18 mouse cellular contexts compared by ENCODE assay signal in the genomic region with DNA sequence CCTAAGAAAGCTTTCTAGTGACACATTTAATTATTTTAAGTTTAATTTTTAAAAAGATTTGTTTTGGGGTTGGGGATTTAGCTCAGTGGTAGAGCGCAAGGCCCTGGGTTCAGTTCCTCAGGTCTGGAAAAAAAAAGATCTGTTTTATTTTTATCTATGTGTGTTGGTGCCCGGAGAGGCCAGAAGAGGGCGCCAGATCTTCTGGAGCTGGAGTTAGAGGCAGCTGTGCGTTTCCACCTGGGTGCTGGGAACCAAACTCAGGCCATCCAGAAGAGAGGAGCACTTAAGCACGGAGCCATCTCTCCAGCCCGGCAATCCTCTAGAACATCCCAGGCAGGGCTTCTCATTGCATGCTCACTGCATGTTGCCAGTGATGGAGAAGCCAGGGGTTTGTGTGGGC. TPM values are rescaled to one million over a fixed set of nuclear protein-coding genes. Genes with fewer than 3 reads are reported as not detected.
DNase-seq lines count a peak whose midpoint lies in the region; ATAC-seq and TF ChIP-seq lines count a peak whose summit lies in the region.
"Had no signal": no experiment of that assay in that cellular context is flagged by ENCODE, and none has a peak within 500 bp of the region (broad histone marks: within the 10 kb centered on the region; RNA-seq: fewer than 3 reads in every experiment).

No protein-coding gene starts in this region.

- ATAC-seq in cerebellum, adult (ENCODE audit: insufficient number of reproducible peaks, low FRiP score, low TSS enrichment) = no peak
- no peak for ATAC-seq in liver, embryonic 11.5 days (replicated peaks; ENCODE audit: low FRiP score)
- ATAC-seq in inflammation-experienced regulatory T-cells, adult 6 months = no peak
- ATAC-seq: activated CD4-positive, CD25-positive, alpha-beta regulatory T cell, adult 4 months; hindbrain, embryonic 16.5 days had no signal

- H3K4me1 ChIP-seq in cerebellum, adult 2 months (ENCODE audit: control insufficient read depth, insufficient read depth, low read length) = no peaks in the 10 kb centered on the region
- peaks cover 5% of the 10 kb centered on the region; the same call in 1 of the 2 replicates for H3K4me1 ChIP-seq in liver, adult 2 months (ENCODE audit: control insufficient read depth, insufficient read depth, low read length)
- peaks cover under 1% of the 10 kb centered on the region; the same call in 1 of the 2 replicates for H3K4me1 ChIP-seq in liver, embryonic 11.5 days (replicated peaks; ENCODE audit: control insufficient read depth, insufficient read depth, low read length)

- TF ChIP-seq POLR2A in cerebellum, adult 2 months (IDR thresholded peaks at IDR 0.05; ENCODE audit: borderline replicate concordance, insufficient read depth, low read length) = no peak
- no peak for TF ChIP-seq POLR2A in liver, adult 2 months (IDR thresholded peaks at IDR 0.05; ENCODE audit: extremely low read depth, insufficient read depth, low read length)

- H3K27ac ChIP-seq in cerebellum, adult 2 months (ENCODE audit: insufficient read depth, low read length) = no peak overlapping the region
- no peak overlapping the region for H3K27ac ChIP-seq in liver, adult 2 months (replicated peaks; ENCODE audit: insufficient read depth, low read depth, low read length)
- no peak overlapping the region for H3K27ac ChIP-seq in liver, embryonic 11.5 days (ENCODE audit: low read depth, low read length)
- H3K27ac ChIP-seq: kidney, postnatal 0 days had no signal

- H3K4me2 ChIP-seq in liver, embryonic 11.5 days = no peak overlapping the region

- no peaks in the 10 kb centered on the region for H3K9me3 ChIP-seq in liver, embryonic 11.5 days (ENCODE audit: control insufficient read depth, low read length)

- H3K4me3 ChIP-seq in cerebellum, adult 2 months (replicated peaks; ENCODE audit: insufficient read depth, low read depth, low read length) = no peak overlapping the region
- no peak overlapping the region for H3K4me3 ChIP-seq in liver, adult 2 months (ENCODE audit: insufficient read depth, low read depth, low read length)
- no peak overlapping the region for H3K4me3 ChIP-seq in liver, embryonic 11.5 days (ENCODE audit: low read depth, low read length)
- H3K4me3 ChIP-seq: megakaryocyte, embryonic 14.5 days had no signal

- H3K27me3 ChIP-seq in cerebellum, adult 2 months (ENCODE audit: control insufficient read depth, insufficient read depth, low read length) = no peaks in the 10 kb centered on the region
- H3K27me3 ChIP-seq in liver, adult 2 months (ENCODE audit: control insufficient read depth, insufficient read depth, low read length) = no peaks in the 10 kb centered on the region
- H3K27me3 ChIP-seq in liver, embryonic 11.5 days (replicated peaks; ENCODE audit: control insufficient read depth, insufficient read depth, low read length) = no peaks in the 10 kb centered on the region
- H3K27me3 ChIP-seq: megakaryocyte, embryonic 14.5 days had no signal

- peaks cover 16% of the 10 kb centered on the region for H3K36me3 ChIP-seq in liver, adult 2 months (ENCODE audit: control insufficient read depth, insufficient read depth, low read length)
- H3K36me3 ChIP-seq in liver, embryonic 11.5 days (ENCODE audit: control insufficient read depth, insufficient read depth, low read length) = peaks cover 21% of the 10 kb centered on the region; the same call in 1 of the 2 replicates

- 94% methylated on average over 6 of the region's 6 CpGs for WGBS in cerebellum, adult 2 months
- 96% methylated on average over 6 of the region's 6 CpGs for WGBS in liver, adult 2 months
- WGBS in liver, embryonic 11.5 days = 90% methylated on average over 6 of the region's 6 CpGs

- no peak overlapping the region for H3K9ac ChIP-seq in liver, adult 2 months (ENCODE audit: low read depth, low read length)
- H3K9ac ChIP-seq in liver, embryonic 11.5 days (ENCODE audit: low read depth, low read length) = no peak overlapping the region

- H3K79me2 ChIP-seq in liver, adult 2 months (ENCODE audit: control insufficient read depth, insufficient read depth, low read length) = peaks cover 2% of the 10 kb centered on the region; the same call in 1 of the 2 replicates

- peak; percentile 20; the same call in 1 of the 2 replicates for TF ChIP-seq CTCF in cerebellum, adult 2 months (IDR thresholded peaks at IDR 0.05; ENCODE audit: borderline replicate concordance, insufficient read depth, low read depth, low read length)
- peak; percentile 44 for TF ChIP-seq CTCF in liver, adult 2 months (IDR thresholded peaks at IDR 0.05; ENCODE audit: low read depth, low read length)

- DNase-seq in cerebellum, adult 2 months = no peak
- DNase-seq in liver, adult 2 months (ENCODE audit: extremely low read depth, low read depth, low spot score) = no peak
- no peak for DNase-seq in liver, embryonic 11.5 days (ENCODE audit: low spot score)
- DNase-seq in thymus, postnatal 4 days = peak; percentile 50
- no peak for DNase-seq in thymus, postnatal 0 days (ENCODE audit: low spot score)
- no peak for DNase-seq in frontal cortex, postnatal 14 days (ENCODE audit: low spot score in 2 of 2)
- DNase-seq: cerebellum, adult 8-10 months; layer of hippocampus, adult 9-11 months; right cerebral cortex, adult 18-20 months; thymus, adult 18-20 months had no signal

RNA-seq across cellular contexts. Expression of gene Pink1, which starts 9.7 kb away (rescaled TPM):
- polyA plus RNA-seq in cerebellum, adult 2 months (2012; rRNA removed) = 404 and 437 TPM in 2 replicates
- 134 and 150 TPM in 2 replicates for total RNA-seq in liver, adult 2 months (2014; rRNA removed)
- 192 and 217 TPM in 2 replicates for polyA plus RNA-seq in liver, adult 2 months (2012; rRNA removed)
- polyA plus RNA-seq in liver, embryonic 11.5 days (2014; fragmentation: Nextera tagmentation; extraction: Ambion mirVana) = 15.6 and 17.0 TPM in 2 replicates
- 74.3 and 98.4 TPM in 2 replicates for polyA plus RNA-seq in thymus, postnatal 0 days (2015; fragmentation: Nextera tagmentation; extraction: Ambion mirVana)
- polyA plus RNA-seq in inflammation-experienced regulatory T-cells, adult 6 months (2017; shearing (Covaris generic)) = 10 to 100 TPM in 2 of 3 experiments, 1 to 10 TPM in 1; 6.0 to 24.7 (median 10.8) TPM

RNA-seq across cellular contexts. Expression of gene Ddost, which starts 11.8 kb away (rescaled TPM):
- polyA plus RNA-seq in cerebellum, adult 2 months (2012; rRNA removed) = 98.3 and 101 TPM in 2 replicates
- 93.9 and 114 TPM in 2 replicates for total RNA-seq in liver, adult 2 months (2014; rRNA removed)
- 141 and 145 TPM in 2 replicates for polyA plus RNA-seq in liver, adult 2 months (2012; rRNA removed)
- 276 and 295 TPM in 2 replicates for polyA plus RNA-seq in liver, embryonic 11.5 days (2014; fragmentation: Nextera tagmentation; extraction: Ambion mirVana)
- polyA plus RNA-seq in thymus, postnatal 0 days (2015; fragmentation: Nextera tagmentation; extraction: Ambion mirVana) = 196 and 200 TPM in 2 replicates
- 100 to 1,000 TPM; 101 to 118 (median 104) TPM for polyA plus RNA-seq in inflammation-experienced regulatory T-cells, adult 6 months (2017; shearing (Covaris generic))

RNA-seq across cellular contexts. Expression of gene Cda, which starts 51.4 kb away (rescaled TPM):
- polyA plus RNA-seq in cerebellum, adult 2 months (2012; rRNA removed) = 12.6 and 15.4 TPM in 2 replicates
- 4.5 and 4.8 TPM in 2 replicates for total RNA-seq in liver, adult 2 months (2014; rRNA removed)
- 33.1 and 34.1 TPM in 2 replicates for polyA plus RNA-seq in liver, adult 2 months (2012; rRNA removed)
- polyA plus RNA-seq in liver, embryonic 11.5 days (2014; fragmentation: Nextera tagmentation; extraction: Ambion mirVana) = 6.6 and 7.2 TPM in 2 replicates
- 0.36 and 0.55 TPM in 2 replicates for polyA plus RNA-seq in thymus, postnatal 0 days (2015; fragmentation: Nextera tagmentation; extraction: Ambion mirVana)
- polyA plus RNA-seq in inflammation-experienced regulatory T-cells, adult 6 months (2017; shearing (Covaris generic)) = not detected
- total RNA-seq: monocyte, adult 5-6 weeks; neutrophil, adult 5-6 weeks had no signal
- polyA plus RNA-seq: activated CD4-positive, CD25-positive, alpha-beta regulatory T cell, adult 4 months had no signal
